Mouse (Mus musculus): ENCODE data around the gene Dab2ip.

The Dab2ip gene

GRCm38 (mm10) chr2:35746638-35747037 is 188.6 kb downstream of the Dab2ip start:
- peak in 1 of 2 experiments; percentile 22 for DNase-seq (ENCODE audit: low spot score in 2 of 2)

GRCm38 (mm10) chr2:35747371-35748035 is 189.4 kb downstream of the Dab2ip start:
- no peak for DNase-seq (ENCODE audit: low spot score in 2 of 2)

- DNase-seq (ENCODE audit: low spot score in 2 of 2) = no peak
Observed at GRCm38 (mm10) chr2:35750533-35751141, 192.6 kb downstream of the Dab2ip start.

GRCm38 (mm10) chr2:35751781-35752505 is 193.9 kb downstream of the Dab2ip start:
- no peak for DNase-seq (ENCODE audit: low spot score in 2 of 2)

- no peak for DNase-seq (ENCODE audit: low spot score in 2 of 2)
Observed at GRCm38 (mm10) chr2:35756467-35756866, 198.4 kb downstream of the Dab2ip start.

- no peak for DNase-seq (ENCODE audit: low spot score in 2 of 2)
Observed at GRCm38 (mm10) chr2:35760352-35760751, 202.3 kb downstream of the Dab2ip start.

GRCm38 (mm10) chr2:35760867-35761266 is 202.8 kb downstream of the Dab2ip start:
- no peak for DNase-seq (ENCODE audit: low spot score in 2 of 2)

- no peak for DNase-seq (ENCODE audit: low spot score in 2 of 2)
Observed at GRCm38 (mm10) chr2:35761458-35761857, 203.4 kb downstream of the Dab2ip start.

- DNase-seq (ENCODE audit: low spot score in 2 of 2) = no peak
Observed at GRCm38 (mm10) chr2:35763818-35764217, 205.8 kb downstream of the Dab2ip start.

- DNase-seq (ENCODE audit: low spot score in 2 of 2) = no peak
Observed at GRCm38 (mm10) chr2:35764328-35764727, 206.3 kb downstream of the Dab2ip start.

- peak; percentile 56 to 77 for DNase-seq (ENCODE audit: low spot score in 2 of 2)
Observed at GRCm38 (mm10) chr2:35767834-35768537, 209.9 kb downstream of the Dab2ip start.

GRCm38 (mm10) chr2:35768538-35769238 is 210.6 kb downstream of the Dab2ip start:
- DNase-seq (ENCODE audit: low spot score in 2 of 2) = peak; percentile 78 to 82

GRCm38 (mm10) chr2:35769398-35769797 is 211.3 kb downstream of the Dab2ip start:
- peak in 1 of 2 experiments; percentile 28 for DNase-seq (ENCODE audit: low spot score in 2 of 2)

- DNase-seq (ENCODE audit: low spot score in 2 of 2) = no peak
Observed at GRCm38 (mm10) chr2:35770541-35770940, 212.5 kb downstream of the Dab2ip start.

GRCm38 (mm10) chr2:35775651-35776055 is 217.6 kb downstream of the Dab2ip start:
- DNase-seq (ENCODE audit: low spot score in 2 of 2) = peak; percentile 45 to 62

GRCm38 (mm10) chr2:35776935-35777334 is 218.9 kb downstream of the Dab2ip start:
- DNase-seq (ENCODE audit: low spot score in 2 of 2) = no peak

- peak in 1 of 2 experiments; percentile 33 for DNase-seq (ENCODE audit: low spot score in 2 of 2)
Observed at GRCm38 (mm10) chr2:35779266-35779665, 221.2 kb downstream of the Dab2ip start.
